Mouse (Mus musculus): Measurements from ENCODE around the gene Sdk1. TPM values are rescaled to one million over a fixed set of nuclear protein-coding genes. Genes with fewer than 3 reads are reported as not detected.

Sdk1 gene
- total RNA-seq, 2 experiments from 2014 or later, result 0.89 to 1.2 TPM

DNA sequence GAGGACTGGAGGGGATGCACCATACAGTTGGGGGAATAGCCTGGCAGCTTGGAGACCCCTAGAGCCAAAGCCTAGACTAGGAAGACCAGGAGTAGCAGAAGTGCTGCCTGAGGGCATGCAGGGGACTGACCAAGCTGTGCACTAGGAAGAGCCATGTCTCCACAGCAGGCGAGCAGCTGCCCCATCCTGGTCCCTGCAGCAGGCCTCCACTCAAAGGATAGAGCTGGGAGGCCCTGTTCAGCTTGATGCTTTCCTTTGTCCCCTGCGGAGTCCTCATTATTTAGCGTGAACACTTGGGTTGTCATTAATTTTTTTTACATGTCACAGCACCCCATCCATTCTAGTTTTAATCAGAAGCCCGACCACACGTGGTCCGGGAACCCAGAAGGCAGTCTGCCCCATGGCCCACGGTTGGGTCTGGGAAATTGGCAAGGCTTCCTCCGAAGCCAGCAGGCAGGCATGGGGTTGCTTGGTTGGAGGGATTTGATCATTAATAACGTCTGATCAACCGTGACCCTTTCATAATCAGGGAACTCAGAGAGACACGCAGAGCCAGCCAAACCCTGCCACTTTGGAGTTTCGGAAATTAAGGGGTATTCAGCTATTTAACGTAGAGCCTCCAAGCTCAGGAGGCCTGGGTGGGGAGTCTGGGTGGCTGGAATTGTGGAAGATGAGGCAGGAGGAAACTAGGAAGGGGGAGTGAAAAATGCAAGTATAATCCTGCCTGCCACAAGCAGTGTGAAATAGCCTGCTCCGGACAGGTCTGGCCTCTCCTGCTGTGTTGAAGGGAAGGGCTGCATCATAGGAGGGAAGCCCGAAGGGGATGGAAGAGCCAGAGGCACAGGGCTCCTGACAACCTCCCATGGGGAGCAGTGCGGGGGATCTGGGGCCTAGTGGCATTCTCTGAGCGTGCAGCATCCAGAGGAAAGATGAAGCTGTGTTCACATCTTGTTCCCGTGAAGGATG, 872.2 kb downstream of the Sdk1 start:
- no peak for DNase-seq (ENCODE audit: low spot score)

GRCm38 (mm10) chr5:142127779-142128178, 886.5 kb downstream of the Sdk1 start:
- no peak for DNase-seq (ENCODE audit: low spot score)

DNA sequence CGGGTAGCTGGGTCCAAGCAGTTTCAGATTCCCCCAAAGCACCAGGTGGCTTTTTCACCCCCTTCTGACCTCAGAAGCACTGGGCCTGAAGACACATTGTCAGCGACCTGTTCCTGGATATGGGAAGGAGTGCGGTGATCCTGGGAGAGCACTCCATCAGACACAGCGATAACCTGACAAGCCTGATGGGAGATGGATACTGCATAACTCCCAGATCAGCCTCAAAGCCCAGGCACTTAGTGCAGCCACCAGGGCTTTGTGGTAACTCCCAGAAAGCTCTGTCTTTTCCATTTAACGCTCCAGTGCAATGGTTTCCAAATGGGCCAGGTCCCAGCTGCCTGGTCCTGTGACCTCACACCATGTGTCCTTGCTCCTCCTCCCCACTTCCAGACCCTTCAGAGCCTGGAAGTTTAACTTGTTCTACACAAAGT, 886.9 kb downstream of the Sdk1 start:
- no peak for DNase-seq (ENCODE audit: low spot score)

GRCm38 (mm10) chr5:142130004-142130403, 888.7 kb downstream of the Sdk1 start:
- no peak for DNase-seq (ENCODE audit: low spot score)

DNA sequence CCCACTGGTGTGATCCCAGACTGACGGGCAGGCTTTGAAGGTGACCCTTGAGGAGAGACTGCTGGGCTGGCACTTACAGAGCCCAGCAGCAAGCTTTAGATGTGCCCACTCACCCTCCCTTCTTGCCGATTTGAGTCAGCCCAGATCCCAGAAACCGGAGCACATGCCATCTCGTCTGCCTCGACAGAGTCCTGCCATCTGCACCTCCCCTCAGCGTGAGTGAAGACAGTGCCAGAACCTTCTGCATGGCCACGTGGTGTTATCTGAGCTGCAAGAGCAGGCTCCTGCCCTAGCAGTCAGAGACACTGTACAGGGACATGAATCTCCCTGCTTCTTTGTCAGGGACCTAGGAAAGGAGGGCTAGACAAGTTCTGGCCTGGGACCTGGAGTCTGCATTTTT, 898.7 kb downstream of the Sdk1 start:
- DNase-seq (ENCODE audit: low spot score), result peak; percentile 2

DNA sequence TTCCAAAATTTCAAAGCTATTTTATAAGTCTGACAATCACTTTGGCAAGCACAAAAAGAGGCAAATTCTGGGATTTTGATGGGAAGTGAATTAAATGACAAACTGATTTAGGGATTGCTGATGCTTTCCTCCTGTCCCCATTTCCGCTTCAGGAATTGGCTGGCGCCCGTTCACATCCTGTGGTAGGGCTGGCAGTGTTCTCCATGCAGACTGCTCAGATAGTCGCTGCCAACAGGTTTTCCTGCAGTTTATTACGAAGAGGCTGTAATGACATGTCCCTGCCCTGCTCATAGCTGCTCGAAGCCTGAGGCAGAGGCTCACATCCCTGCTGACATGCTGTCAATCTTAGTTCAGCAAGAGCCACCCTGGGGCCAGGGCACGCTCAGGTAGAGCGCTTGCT, 908.3 kb downstream of the Sdk1 start:
- no peak for DNase-seq (ENCODE audit: low spot score)

- DNase-seq (ENCODE audit: low spot score), result no peak
Observed at GRCm38 (mm10) chr5:142150756-142151155, 909.5 kb downstream of the Sdk1 start.

DNA sequence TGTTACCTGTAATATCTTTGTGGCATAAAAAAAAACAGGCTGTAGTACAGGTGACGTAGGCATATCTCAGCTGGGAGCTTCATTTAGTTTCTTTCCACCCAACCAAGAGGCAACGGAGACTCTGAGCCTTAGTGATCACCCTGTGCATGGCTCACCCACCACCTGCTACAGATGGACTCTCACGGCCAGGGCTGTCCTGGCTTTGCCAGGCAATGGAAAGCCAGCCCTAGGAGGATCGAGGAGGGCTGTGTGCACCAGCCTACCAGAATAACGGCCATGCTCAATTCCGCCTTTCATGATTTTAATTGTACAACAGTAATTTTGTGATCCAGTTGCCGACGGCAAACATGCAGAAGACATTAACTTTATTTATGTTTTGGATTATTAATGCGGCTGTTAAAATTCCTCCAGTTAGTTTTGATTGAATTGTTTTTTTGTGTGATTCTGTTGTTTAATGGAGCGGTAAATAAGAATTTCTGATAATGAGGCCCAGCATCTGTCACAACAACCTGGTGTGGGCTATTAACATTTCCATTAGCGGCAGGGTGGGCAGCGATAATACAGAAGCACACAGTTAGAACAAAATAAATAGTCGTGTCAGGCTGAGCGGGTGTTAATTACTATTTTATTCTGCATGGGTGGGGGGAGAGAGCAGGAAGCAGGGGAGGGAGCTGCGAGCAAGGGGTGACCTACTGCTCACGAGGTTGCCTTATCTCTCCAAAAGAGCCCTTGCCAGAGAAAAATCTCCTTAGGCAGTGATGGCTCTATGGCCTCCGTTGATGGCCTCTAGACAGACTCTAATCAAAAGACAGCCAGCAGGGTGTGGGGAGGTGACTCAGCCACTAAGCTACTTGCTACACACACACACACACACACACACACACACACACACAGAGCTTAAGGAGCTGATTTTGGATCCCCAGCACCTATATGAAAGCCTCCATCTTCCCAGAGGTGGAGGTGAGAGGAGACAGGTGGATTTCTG, 915.9 kb downstream of the Sdk1 start:
- no peak for DNase-seq (ENCODE audit: low spot score)

GRCm38 (mm10) chr5:142163483-142163882, 922.2 kb downstream of the Sdk1 start:
- no peak for DNase-seq (ENCODE audit: low spot score)

- DNase-seq (ENCODE audit: low spot score), result no peak
Observed at GRCm38 (mm10) chr5:142173636-142174035, 932.3 kb downstream of the Sdk1 start.

GRCm38 (mm10) chr5:142178164-142178563, 936.9 kb downstream of the Sdk1 start:
- DNase-seq (ENCODE audit: low spot score), result no peak

DNA sequence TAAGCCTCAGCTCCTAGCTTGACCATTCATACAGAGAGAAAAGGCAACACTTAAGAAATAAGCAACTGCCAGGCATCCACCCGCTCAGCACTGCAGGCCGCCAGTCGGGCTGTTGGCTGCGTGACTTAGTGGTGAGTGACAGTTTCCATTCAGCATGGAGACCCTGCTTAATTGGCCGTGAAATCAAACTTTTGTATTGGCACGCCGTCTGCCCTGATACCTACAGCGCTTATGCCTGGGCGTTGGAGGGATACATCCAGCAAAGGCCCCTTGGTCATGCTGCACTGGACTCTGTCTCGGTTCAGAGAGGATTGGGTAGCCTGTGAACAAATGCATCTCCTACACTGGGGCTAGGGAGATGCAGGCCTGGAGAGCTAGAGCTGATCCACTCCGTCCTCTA, 938.0 kb downstream of the Sdk1 start:
- no peak for DNase-seq (ENCODE audit: low spot score)

DNA sequence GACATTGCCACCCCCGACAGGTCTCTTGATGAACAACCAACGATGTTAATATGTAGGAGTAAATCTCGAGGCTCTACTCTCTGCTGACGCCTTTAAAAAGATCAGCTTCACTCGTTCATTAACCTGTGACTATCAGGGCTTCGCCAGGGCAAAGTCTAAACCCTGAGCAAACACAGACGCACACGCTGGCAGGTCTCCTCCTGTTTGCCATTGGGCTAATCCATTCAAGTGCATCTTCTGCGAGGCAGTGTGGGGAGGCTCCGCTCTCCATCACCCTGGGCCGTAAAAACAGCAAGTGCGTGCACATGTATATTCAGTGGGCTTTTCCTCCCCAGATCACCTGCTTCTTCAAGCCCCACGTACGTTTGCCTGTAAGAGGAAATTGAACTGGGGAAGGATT, 940.6 kb downstream of the Sdk1 start:
- no peak for DNase-seq (ENCODE audit: low spot score)

GRCm38 (mm10) chr5:142188765-142189164, 947.5 kb downstream of the Sdk1 start:
- no peak for DNase-seq (ENCODE audit: low spot score)

DNA sequence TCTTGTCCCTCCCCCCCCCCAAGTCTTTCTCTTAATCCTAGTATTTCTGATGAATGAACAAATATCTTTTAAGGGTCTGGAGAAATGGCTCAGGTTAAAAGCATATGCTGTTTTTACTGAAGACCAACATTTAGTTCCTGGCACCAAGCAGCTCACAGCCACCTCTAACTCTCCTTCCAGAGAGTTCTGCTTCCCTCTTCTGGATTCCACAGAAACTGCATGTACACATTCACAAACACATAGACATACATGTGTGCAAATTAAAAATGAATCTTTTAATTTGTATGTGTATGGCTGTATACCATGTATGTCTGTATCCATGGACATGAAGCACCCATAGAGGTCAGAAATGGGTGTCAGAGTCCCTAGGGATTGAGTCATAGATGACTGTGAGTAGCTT, 968.6 kb downstream of the Sdk1 start:
- no peak for DNase-seq (ENCODE audit: low spot score)

DNA sequence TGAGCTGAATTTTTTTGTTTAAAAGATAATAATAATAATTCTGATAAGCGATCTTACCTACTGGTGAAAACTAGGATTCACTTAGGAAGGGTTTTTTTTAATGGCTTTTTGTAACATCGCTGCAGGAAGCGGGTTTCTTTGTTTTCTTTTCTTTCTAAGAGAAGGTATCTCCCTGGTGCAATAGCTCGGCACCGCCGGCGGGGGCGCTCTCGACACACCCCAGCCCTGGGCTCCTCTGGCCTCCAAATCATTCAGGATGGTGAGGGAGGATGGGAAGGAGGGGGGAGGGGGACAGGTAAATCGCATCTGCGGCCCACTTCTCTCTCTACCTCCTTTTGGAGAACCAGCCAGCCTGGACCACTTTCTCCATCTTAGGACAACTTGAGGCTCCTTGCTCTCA, 971.0 kb downstream of the Sdk1 start:
- DNase-seq (ENCODE audit: low spot score), result no peak

GRCm38 (mm10) chr5:142215981-142216380, 974.7 kb downstream of the Sdk1 start:
- no peak for DNase-seq (ENCODE audit: low spot score)

DNA sequence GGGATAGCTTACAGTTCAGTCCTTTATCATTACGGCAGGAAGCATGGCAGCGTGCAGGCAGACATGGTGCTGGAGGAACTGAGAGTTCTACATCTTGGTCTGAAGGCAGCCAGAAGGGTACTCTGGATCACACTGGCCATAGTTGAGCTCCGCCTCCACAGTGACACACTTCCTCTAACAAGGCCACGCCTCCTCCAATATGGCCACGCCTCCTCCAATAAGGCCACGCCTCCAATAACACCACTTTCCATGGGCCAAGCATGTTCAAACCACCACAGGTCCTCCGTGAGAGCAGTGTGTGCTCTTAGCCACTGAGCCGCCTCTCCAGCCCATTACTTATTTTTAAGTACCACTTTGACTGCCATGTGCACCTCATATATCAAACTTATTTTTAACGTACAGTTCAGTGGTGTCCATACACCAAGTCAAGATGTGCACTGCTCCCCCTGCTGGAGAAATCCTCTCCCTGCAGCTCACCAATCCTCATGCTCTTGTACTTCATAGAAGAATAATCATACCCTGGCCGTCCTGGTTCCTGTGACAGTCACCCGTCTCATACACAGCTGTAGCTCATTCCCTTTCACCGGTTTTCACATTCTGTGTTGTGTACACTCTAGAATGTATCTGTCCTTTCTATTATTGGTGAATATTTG, 979.7 kb downstream of the Sdk1 start:
- no peak for DNase-seq (ENCODE audit: low spot score)

GRCm38 (mm10) chr5:142228957-142229810, 987.9 kb downstream of the Sdk1 start:
- no peak for DNase-seq (ENCODE audit: low spot score)

GRCm38 (mm10) chr5:142229811-142230205, 988.5 kb downstream of the Sdk1 start:
- no peak for DNase-seq (ENCODE audit: low spot score)

GRCm38 (mm10) chr5:142240288-142240687, 999.0 kb downstream of the Sdk1 start:
- no peak for DNase-seq (ENCODE audit: low spot score)
